Mouse (Mus musculus) intestine, postnatal 0 days (tissue): ENCODE results near the gene Dlg2. TPM values are rescaled to one million over a fixed set of nuclear protein-coding genes. Genes with fewer than 3 reads are reported as not detected.

Experiments
- ATAC-seq: fragments of 200-750 bp; cut with Nextera tagmentation; 2 replicates; pipeline ENCODE4 v1.8.0; 2017; ENCODE audit warnings: mild to moderate bottlenecking, moderate TSS enrichment, moderate library complexity
- H3K27ac ChIP-seq: fragments of 300-500 bp; sonication (generic); 2 replicates; pipeline ENCODE4 v1.5.1; 2014; ENCODE audit warnings: mild to moderate bottlenecking, low read depth, low read length, moderate library complexity
- H3K27me3 ChIP-seq: fragments of 300-500 bp; sonication (generic); replicated peaks from 2 replicates; pipeline ENCODE4 v1.6.1; 2014; ENCODE audit warnings: low read length, mixed read lengths; ENCODE audit not compliant: control insufficient read depth, insufficient read depth
- H3K36me3 ChIP-seq: fragments of 300-500 bp; sonication (generic); 2 replicates; pipeline ENCODE4 v1.6.1; 2014; ENCODE audit warnings: mild to moderate bottlenecking, moderate library complexity; ENCODE audit not compliant: control insufficient read depth, insufficient read depth
- H3K4me1 ChIP-seq: fragments of 300-500 bp; sonication (generic); replicated peaks from 2 replicates; pipeline ENCODE4 v1.6.1; 2014; ENCODE audit warnings: antibody characterized with exemption, low read length, mixed read lengths; ENCODE audit not compliant: control insufficient read depth, insufficient read depth
- H3K4me2 ChIP-seq: fragments of 300-500 bp; sonication (generic); replicated peaks from 2 replicates; pipeline ENCODE4 v1.6.1; 2014; ENCODE audit warnings: low read depth, mild to moderate bottlenecking, moderate library complexity
- H3K4me3 ChIP-seq: fragments of 300-500 bp; sonication (generic); 2 replicates; pipeline ENCODE4 v1.5.1; 2014; ENCODE audit warnings: low read depth, low read length
- H3K9ac ChIP-seq: fragments of 300-500 bp; sonication (generic); 2 replicates; pipeline ENCODE4 v1.6.1; 2014; ENCODE audit warnings: mild to moderate bottlenecking, low read depth, low read length
- H3K9me3 ChIP-seq: fragments of 300-500 bp; sonication (generic); 2 replicates; pipeline ENCODE4 v1.6.1; 2016; ENCODE audit warnings: mixed run types; ENCODE audit not compliant: control insufficient read depth
- CTCF ChIP-seq: sonication (generic); IDR thresholded peaks from 2 replicates; pipeline ENCODE4 v1.5.1; 2016; ENCODE audit warnings: low read depth, mild to moderate bottlenecking, control low read depth, antibody characterized with exemption, moderate library complexity
- WGBS: fragments of 180-500 bp; shearing (Covaris S2); extraction: QIAGEN DNeasy Blood & Tissue Kit; methylation state at CpG from one replicate; pipeline ENCODE4 v1.1.7; 2014; 5-methylcytosine and 5-hydroxymethylcytosine counted together
- polyA plus RNA-seq: library from polyadenylated mRNA; unstranded; fragments of >200 nt; fragmentation: Nextera tagmentation; extraction: Ambion mirVana; gene quantifications from 2 replicates; pipeline ENCODE4 v1.2.1, GENCODE M21; 2015

Gene Dlg2
- polyA plus RNA-seq, 1 experiment from 2014 or later = 1.1 TPM

DNA sequence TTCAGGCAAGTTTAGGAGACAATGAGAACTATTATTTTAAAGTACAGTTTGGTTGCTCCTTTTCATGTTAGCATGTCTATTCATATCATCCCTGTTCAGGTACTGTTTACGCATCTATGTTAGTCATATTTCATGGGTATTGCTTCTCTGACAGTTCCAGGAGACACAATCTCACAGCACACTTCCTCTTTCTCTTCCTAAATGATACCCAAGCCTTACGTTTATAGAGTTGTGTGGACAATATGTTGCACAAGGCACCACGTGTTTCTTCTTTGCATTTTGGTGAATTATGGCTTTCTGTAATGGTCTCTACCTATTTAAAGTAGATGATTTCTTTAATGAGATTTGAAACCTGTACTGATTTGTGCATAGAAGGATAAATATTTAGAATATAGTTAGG, 990.6 kb downstream of the Dlg2 start:
- no peaks in the 10 kb centered on the region for H3K9me3 ChIP-seq
- no peaks in the 10 kb centered on the region for H3K4me1 ChIP-seq
- no peaks in the 10 kb centered on the region for H3K27me3 ChIP-seq
- H3K4me2 ChIP-seq = no peak overlapping the region
- H3K27ac ChIP-seq = no peak overlapping the region
- ATAC-seq = no peak
- H3K36me3 ChIP-seq = no peaks in the 10 kb centered on the region
- no peak overlapping the region for H3K4me3 ChIP-seq
- no peak overlapping the region for H3K9ac ChIP-seq
- WGBS = 71% methylated on average over 3 of the region's 3 CpGs
- no peak for TF ChIP-seq CTCF

DNA sequence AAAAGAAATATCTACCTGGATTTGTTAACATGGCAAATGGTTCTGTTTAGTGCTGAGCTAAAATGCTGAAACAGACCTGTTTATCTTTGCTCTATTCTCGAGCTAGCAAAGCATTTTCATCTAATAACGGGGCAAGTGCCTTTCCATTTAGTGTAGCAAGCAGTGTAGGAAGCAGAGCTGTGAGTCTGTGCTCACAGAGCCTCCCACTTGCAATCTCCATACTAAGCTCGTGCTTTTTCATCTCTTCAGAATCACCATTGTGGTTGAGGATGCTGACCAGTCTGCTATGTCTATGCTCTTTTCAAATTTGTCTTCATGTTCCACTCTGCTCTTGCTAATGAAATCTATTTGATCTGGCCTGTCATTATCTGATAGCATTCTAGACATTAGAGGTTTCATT, 1002.7 kb downstream of the Dlg2 start:
- H3K36me3 ChIP-seq = no peaks in the 10 kb centered on the region
- H3K4me2 ChIP-seq = no peak overlapping the region
- H3K4me3 ChIP-seq = no peak overlapping the region
- H3K27me3 ChIP-seq = no peaks in the 10 kb centered on the region
- no peak for ATAC-seq
- no peak overlapping the region for H3K9ac ChIP-seq
- no peak overlapping the region for H3K27ac ChIP-seq
- 58% methylated on average over 3 of the region's 3 CpGs for WGBS
- H3K9me3 ChIP-seq = no peaks in the 10 kb centered on the region
- H3K4me1 ChIP-seq = no peaks in the 10 kb centered on the region
- TF ChIP-seq CTCF = no peak

GRCm38 (mm10) chr7:91481574-91482197, 1005.2 kb downstream of the Dlg2 start:
- no peak for TF ChIP-seq CTCF
- WGBS = 74% methylated on average over 1 of the region's 1 CpGs
- no peaks in the 10 kb centered on the region for H3K36me3 ChIP-seq
- no peaks in the 10 kb centered on the region for H3K4me1 ChIP-seq
- no peak overlapping the region for H3K27ac ChIP-seq
- H3K9me3 ChIP-seq = no peaks in the 10 kb centered on the region
- no peak overlapping the region for H3K4me2 ChIP-seq
- no peak for ATAC-seq
- no peaks in the 10 kb centered on the region for H3K27me3 ChIP-seq
- H3K4me3 ChIP-seq = no peak overlapping the region
- H3K9ac ChIP-seq = no peak overlapping the region

DNA sequence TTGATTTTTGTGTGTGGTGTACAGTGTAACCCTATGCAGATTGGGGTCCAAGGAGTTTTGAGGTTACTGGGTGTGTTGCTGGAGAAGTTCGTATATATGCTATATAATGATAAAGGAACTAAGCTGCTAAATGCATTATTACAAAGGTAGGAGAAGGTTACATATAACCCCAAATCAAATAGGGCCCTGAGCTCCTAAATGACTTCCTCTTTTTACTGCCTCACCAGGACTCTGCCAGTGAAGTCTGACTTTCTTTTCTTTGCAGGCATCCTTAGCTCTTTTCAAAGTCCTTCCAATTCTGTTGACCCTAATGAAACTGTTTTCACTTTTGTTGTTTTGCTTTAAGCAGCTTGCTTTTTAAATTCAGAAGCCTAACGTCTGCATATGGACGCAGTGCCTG, 1016.8 kb downstream of the Dlg2 start:
- no peak for TF ChIP-seq CTCF
- Histone ChIP-seq H3K27ac (no peak overlapping the region), H3K4me2 (no peak overlapping the region), H3K9ac (no peak overlapping the region), H3K36me3 (no peaks in the 10 kb centered on the region), H3K4me3 (no peak overlapping the region), H3K27me3 (no peaks in the 10 kb centered on the region), H3K9me3 (no peaks in the 10 kb centered on the region), H3K4me1 (no peaks in the 10 kb centered on the region)
- no peak for ATAC-seq
- WGBS = 79% methylated on average over 3 of the region's 3 CpGs

DNA sequence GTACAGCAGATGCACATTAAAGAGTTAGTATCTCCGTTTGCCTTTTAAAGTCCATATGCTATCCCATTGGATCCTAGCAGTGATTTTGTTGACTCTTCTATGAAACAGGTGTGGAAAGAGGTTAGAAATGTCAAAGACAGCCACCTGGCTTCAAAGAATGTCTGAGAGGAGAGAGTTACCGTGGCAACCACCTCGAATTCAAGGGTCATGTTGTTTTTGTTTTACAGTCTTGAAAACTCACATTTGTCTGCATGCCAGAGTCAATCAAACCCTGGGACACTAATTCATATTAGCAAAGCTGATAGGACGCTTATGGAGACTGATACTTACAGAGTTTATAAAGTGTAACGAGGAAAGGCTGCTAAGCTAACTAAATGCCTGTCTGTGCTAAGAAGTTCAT, 1019.1 kb downstream of the Dlg2 start:
- no peak overlapping the region for H3K27ac ChIP-seq
- H3K4me1 ChIP-seq = no peaks in the 10 kb centered on the region
- ATAC-seq = no peak
- no peak for TF ChIP-seq CTCF
- no peak overlapping the region for H3K9ac ChIP-seq
- H3K36me3 ChIP-seq = no peaks in the 10 kb centered on the region
- no peaks in the 10 kb centered on the region for H3K9me3 ChIP-seq
- no peaks in the 10 kb centered on the region for H3K27me3 ChIP-seq
- 67% methylated on average over 5 of the region's 5 CpGs for WGBS
- H3K4me3 ChIP-seq = no peak overlapping the region
- no peak overlapping the region for H3K4me2 ChIP-seq

DNA sequence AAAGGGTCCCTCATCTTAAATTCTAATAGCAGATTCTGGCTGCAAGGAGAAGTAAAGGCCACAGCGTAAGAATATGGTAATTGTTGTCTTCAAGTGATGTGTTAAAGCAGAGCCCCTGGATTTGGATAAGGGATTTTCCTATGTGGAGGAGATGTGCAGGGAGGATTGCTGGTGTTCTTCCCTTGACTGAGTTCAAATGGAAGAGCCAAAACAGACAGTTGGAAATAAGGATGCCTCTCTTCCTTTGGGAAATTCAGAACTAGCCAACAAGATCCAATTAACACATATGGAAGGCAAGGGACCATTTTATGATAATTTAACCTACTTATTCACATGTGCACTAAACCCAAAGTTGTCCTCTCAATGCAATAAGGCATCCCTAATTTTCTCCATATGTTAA, 1034.6 kb downstream of the Dlg2 start:
- no peaks in the 10 kb centered on the region for H3K27me3 ChIP-seq
- H3K27ac ChIP-seq = no peak overlapping the region
- ATAC-seq = no peak
- H3K4me2 ChIP-seq = no peak overlapping the region
- 74% methylated on average over 1 of the region's 1 CpGs for WGBS
- H3K9me3 ChIP-seq = no peaks in the 10 kb centered on the region
- no peak overlapping the region for H3K9ac ChIP-seq
- no peak for TF ChIP-seq CTCF
- H3K4me3 ChIP-seq = no peak overlapping the region
- H3K36me3 ChIP-seq = no peaks in the 10 kb centered on the region
- no peaks in the 10 kb centered on the region for H3K4me1 ChIP-seq

DNA sequence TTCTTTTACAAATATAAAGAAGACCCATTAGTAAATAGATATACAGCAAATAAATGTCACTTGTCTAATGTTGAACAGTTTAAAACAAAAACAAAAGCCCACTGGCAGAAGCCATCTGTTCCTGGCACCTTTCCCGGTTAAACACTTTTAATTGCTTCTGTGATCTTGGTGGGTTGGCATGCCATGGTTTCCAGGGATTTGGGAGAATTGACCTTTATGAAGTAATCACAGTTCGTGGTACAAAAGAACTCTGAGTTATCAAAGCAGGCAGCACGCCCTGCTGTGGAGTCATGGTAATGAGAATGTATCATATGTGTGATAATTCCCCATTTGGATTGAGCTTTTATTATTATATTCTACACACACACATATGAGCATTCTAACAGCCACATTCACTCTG, 1038.0 kb downstream of the Dlg2 start:
- Histone ChIP-seq H3K4me2 (no peak overlapping the region), H3K27me3 (no peaks in the 10 kb centered on the region), H3K36me3 (no peaks in the 10 kb centered on the region), H3K9me3 (no peaks in the 10 kb centered on the region), H3K4me3 (no peak overlapping the region), H3K27ac (no peak overlapping the region), H3K4me1 (no peaks in the 10 kb centered on the region), H3K9ac (no peak overlapping the region)
- no peak for ATAC-seq
- whole genome bisulfite sequencing = 46% methylated on average over 3 of the region's 3 CpGs
- TF ChIP-seq CTCF = no peak
